Mouse (Mus musculus) CD4-positive, CD25-positive, alpha-beta regulatory T cell, adult 2 months (primary cell): Measurements from ENCODE around the gene Vps41.

ENCODE experiments used
- DNase-seq: peaks from one replicate; pipeline ENCODE4 v3.0.0-alpha.2; 2012; ENCODE audit warnings: low read depth, low spot score

The Vps41 gene

DNA sequence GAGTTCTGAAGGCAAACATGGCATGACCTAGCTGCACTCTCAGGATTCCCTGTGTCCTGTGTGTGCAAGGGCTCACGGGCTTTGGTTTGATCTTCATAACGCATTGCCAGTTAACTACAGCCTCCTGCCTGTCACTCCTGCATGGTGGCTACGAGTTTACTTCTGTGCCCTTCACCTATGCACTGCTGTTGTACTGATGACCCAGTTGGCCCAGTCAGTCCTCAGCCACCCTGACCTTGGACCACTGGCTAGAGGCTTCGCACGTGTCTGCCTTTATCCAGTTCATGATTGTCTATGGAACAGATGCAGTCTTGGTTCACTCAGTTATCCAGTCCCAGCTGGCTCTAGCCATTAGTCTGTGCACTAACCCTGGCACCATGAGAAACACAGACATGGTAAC, 151.7 kb downstream of the Vps41 start:
- no peak for DNase-seq

DNA sequence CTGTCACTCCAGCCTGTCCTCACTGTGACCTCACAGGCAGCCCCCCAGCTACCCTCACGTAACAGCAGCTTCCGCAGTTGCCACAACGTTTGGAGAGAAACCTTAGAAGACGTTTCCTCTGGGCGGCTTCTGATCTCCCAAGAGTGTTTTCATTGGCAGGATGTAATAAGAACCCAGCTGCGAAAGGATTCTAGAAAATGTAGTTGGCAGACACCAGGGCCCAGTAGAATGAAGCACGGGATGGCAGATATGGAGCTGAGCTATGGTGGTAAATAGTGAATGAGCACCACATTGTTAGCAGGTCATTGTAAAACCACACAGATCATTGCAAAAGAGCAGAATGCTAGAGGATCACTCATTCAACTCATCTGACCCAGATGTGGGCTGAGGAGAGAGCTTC, 158.2 kb downstream of the Vps41 start:
- no peak for DNase-seq

GRCm38 (mm10) chr13:18892910-18893309, 175.8 kb downstream of the Vps41 start:
- no peak for DNase-seq

- DNase-seq, result no peak
These were observed 179.7 kb downstream of the Vps41 start for GRCm38 (mm10) chr13:18896789-18897188.

GRCm38 (mm10) chr13:18903623-18904022, 186.5 kb downstream of the Vps41 start:
- no peak for DNase-seq

DNA sequence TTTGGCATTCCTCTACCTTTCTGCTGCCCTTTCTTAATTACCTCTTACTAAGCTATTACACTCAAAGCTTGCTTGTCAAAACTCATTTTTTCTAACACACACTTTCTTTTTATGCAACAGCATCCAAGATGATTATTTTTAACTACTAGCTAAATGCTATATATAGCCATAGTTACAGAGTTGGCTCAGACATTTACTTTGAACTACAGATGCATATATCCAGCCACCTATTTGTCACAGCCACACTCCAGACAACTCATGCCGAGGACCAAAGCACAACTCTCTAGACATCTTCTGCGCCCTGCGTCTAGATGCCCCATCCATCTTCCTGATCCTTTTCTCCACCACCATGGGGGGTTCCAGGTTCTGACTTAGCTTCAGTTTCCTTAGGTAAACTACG, 197.7 kb downstream of the Vps41 start:
- no peak for DNase-seq
